Mouse (Mus musculus) megakaryocyte progenitor cell, adult 5-6 weeks (primary cell): ENCODE data around the gene Btnl10. TPM values are rescaled to one million over a fixed set of nuclear protein-coding genes. Genes with fewer than 3 reads are reported as not detected.

Source experiments
- ATAC-seq: replicated peaks from 2 replicates; pipeline ENCODE4 v1.8.0; 2016; ENCODE audit warnings: mild to moderate bottlenecking, moderate TSS enrichment, inconsistent platforms; ENCODE audit not compliant: poor library complexity
- total RNA-seq, 2 experiments: library from RNA; stranded (forward) in 1 of 2; stranded (reverse) in 1 of 2; fragments of 157-497, 149-512 nt in 1 of 2; fragments of 200-1000 nt in 1 of 2; gene quantifications; 2 replicates each; pipeline versions ENCODE4 v1.2.3 to v1.2.4; 2015 to 2017

Gene Btnl10
- total RNA-seq (2015) (1.4 and 1.5 TPM in 2 replicates), total RNA-seq (2017) (1.8 and 1.9 TPM in 2 replicates)

DNA sequence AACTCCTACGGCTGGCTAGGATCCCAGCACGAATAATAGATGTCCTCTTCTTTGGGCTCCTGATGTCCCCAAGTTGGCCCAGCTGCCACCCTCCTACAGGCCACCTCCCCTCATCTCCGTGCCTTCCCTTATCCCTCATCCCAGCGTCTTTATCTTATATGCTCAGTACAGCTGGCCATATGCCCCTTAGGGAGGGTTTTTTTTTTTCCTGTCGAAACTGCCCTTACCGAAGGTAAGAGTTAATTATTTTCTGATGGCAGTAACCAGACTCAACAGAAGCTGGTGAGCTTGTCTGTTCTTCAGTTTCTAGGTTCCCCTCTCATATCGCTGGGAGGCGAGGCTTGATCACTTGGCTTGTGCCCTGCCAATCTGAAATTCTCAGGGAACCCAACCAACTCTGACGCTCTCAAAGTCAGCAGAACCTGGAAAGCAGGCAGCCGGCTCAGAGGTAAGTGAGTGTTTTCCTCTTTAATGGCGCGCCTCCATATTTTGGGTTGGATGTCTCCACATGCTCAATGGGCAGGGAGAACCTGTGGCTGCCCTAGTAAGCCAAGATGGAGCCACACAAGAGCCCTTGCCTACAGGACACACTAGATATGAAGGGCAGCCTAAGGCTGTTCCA is at the start of gene Btnl10:
Gene Btnl10, plus strand, starts transcription at position 164 of the 622 bp plus-strand sequence.
- peak; percentile 75 for ATAC-seq

DNA sequence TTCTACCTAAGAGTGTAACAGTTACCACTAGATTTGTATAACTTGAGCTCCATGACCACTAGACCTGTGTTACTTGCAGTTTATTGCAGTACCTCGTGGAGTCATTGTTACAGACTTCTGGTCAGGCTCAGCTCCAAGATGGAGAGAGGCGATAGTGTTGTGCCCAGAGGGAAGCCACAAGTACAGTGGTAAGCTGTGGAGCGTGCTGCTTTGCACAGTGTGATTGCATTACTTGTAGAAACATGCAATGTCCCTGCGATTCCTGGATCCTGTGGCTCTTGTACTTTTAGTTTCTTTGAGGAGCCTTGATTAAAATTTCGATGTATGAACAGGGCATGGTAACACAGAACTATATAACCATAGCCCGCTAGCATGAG is 49.8 kb upstream of the Btnl10 start:
- ATAC-seq, result peak; percentile 14; the same call in 1 of the 2 replicates

DNA sequence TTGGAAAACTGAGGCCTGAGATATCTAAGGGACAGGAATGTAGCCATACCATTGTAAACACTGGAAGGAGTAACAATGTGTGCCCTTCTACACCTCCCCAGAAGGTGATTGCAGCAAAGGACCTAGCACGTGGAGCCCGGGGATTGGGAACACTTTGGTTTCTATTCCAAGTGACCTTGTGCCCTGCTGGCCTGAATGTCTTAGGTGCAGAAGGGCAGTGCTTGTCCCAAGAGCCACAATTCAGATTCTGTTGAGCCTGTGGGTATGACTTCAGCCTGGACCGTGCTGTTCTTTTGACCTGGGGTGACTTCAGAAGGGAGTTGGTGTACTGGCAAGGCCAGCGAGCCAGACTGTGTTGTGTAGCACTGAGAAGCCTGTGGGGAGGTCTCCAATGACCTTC is 46.7 kb upstream of the Btnl10 start:
- ATAC-seq, result no peak

DNA sequence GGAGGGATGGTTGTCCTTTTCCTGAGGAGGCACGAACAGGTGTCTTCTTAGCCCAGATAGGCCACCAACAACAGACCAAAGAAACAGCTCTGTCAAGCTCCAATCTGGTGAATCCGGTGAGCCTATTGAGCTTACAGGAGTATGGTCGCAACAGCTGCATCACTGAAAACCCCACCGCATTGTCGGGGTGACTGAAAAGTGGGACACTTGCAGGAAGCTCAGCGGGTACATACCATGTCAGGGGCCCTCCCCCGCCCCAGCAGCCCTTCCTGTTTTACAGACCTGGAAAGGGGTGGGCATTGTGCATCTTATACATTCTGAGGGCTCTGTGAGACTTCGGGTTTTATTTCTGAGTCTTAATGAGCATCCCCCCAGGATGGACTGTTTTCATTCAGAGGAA is 34.0 kb upstream of the Btnl10 start:
- ATAC-seq, result 0 out of 2 replicates have a peak, but pooled peaks have one; percentile 20

DNA sequence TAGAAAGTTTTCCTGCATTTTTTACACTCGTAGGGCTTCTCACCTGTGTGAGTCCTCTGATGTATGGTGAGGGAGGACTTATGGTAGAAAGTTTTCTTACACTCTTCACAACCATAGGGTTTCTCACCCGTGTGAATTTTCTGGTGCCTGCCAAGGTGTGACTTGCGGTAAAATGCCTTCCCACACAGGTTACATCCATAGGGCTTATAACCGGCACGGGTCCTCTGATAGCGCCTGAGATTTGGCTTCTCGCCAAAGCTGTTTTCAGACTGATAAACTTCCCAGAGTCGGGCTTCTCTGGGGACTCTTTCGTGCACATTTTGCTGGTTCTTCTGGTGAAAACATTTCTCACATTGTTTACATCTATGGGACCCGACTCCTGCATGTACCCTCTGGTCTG is 27.2 kb upstream of the Btnl10 start:
- no peak for ATAC-seq

DNA sequence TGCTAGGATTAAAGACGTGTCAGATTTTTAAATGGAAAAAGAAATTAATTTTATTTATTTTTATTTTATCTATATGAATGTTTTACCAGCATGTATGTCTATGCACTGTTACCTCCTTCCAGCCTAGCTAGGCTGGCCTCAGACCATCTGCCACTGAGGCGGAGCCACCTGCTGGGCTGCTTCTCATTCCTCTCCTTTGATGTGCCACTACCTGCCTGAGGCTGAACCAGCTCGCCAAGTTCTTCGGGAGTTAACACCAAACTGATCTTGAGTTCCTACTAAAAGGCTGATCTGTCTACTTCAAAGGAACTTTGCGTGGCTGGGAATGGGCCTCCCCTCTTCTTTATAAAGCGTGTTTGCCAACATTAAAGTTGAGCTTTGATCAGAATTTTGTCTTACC is 23.3 kb upstream of the Btnl10 start:
- ATAC-seq, result no peak

DNA sequence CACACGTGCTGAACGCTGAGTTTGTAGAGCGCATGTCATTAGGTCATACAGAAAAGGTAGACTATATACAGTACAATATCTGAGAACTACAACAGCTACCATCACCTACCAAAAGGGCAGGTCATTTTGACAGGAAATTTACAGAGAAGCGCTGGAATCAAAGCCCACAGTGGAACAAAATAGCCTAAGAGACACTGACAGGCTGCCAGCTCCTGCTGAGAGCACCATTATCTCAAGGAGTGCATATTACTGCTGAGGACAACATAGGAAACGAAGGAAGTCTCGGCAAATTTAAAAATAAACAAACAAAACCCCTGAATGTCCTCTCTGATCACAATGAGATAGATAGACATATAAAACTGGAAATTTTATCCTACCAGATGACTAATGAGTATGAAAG is 20.2 kb upstream of the Btnl10 start:
- no peak for ATAC-seq

DNA sequence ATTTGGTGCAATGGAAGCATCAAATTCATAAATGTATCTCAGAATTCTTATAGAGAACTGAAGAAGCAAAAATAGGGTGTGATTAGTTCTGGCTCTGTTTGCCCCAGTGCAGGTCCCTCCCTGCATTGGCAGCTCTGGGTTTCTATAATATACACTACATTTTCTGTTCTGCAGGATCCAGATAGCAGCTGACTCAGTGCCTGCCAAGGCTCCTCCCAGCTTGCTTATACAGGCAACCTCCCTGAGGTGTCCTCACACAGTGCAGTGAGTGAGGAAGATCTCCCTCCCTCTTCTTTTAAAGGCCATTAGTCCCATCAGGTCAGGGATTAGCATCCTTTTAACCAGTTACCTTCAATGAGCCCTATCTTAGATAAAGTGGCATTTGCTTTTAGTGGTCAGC is 16.6 kb upstream of the Btnl10 start:
- ATAC-seq, result peak; percentile 33; the same call in 1 of the 2 replicates

DNA sequence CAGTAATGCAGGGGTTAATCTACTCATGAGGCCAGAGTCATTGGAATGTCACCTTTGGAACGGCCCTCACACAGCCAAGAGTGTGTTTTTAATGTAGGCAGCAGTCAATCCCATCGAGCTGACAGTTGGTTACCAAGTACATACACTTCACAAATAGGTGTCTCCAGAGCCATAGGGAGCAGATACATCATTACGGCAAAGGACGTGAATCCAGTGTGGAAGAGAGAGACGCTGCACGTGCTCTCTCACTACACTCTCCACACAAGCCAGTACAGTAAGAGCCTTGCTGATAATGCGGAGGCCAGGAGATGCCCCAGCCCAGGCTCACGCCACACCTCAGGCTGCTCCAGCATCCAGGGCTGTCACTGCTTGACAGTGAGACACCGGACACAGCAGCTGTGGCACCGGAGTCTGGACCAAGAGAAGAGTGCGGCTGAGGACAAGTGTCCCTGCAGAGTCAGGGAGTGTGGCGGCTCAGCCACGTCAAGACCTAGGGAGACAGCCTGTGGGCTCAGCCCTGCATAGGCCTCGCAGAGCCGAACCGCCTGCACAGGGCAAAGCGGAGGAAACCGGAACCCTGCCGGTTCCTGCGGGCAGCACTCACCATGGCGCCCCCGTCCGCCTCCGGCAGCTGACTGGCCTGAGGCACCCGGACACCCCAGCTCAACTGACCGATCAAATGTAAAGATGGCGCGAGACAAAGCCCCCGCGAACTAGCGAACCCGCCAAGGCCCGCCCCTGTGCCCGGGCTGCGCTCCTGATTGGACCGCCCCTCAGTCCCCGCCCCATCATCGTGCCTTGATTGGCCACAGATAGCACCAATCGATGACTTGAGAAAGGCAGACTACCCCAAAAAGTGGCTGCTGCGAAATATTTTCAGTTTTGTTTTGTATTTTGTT is 13.9 kb upstream of the Btnl10 start, which contains the start of gene Zfp39:
Gene Zfp39, minus strand, starts transcription at position 715 of the 899 bp plus-strand sequence.
- peak; percentile 92 for ATAC-seq

DNA sequence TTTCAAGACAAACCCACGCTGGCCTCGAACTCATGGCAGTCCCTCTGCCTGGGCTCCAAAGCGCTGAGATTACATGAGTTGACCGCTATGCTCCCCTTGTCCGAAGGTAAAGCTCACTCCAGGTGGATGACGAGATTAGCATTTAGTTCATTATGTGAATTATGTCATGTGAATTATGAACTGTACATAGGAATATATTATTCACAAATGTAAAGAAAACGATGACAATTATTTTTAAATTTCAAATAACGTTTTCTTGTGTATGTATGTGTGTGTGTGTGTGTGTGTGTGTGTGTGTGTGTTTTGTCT is 13.3 kb upstream of the Btnl10 start:
- ATAC-seq, result no peak

DNA sequence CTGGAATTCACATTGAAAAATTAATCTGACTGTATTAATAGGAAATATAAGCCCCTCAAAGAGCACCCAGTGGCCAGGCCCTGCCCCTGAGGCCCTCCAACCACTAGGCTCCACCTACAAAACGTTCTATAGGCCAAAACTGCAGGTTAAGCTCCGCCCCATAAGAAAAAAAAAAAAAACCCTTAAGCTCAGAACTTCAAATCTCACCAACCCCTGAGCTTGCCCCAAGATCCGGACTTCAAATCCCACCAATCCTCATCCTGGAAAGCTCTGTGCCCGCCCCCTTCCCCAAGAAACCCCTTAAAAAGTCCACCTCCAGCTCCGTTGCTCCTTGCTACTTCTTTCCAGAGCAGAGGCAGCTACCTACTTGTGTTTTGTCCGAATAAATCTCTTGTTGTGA is 12.9 kb upstream of the Btnl10 start:
- peak; percentile 43 for ATAC-seq

DNA sequence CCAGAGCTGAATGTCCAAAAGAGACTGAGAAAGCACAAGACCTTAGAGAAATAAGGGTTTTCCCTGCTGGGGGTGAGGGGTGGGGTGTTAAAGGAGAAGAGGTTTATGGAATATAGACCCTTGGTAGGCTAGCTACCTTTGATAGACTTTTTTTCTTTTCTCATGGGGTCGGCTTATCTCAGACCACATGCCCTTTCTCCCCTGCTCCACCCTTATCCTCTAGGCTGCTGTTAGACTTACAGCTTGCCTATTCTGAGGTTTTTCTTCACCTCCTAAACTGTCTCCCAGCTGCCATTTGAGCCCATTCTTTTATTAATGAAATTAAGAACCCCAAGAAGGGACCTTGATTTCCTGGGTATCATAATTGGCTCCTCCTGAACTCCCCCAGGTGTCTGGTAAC is 3.9 kb upstream of the Btnl10 start:
- peak; percentile 26; the same call in 1 of the 2 replicates for ATAC-seq

DNA sequence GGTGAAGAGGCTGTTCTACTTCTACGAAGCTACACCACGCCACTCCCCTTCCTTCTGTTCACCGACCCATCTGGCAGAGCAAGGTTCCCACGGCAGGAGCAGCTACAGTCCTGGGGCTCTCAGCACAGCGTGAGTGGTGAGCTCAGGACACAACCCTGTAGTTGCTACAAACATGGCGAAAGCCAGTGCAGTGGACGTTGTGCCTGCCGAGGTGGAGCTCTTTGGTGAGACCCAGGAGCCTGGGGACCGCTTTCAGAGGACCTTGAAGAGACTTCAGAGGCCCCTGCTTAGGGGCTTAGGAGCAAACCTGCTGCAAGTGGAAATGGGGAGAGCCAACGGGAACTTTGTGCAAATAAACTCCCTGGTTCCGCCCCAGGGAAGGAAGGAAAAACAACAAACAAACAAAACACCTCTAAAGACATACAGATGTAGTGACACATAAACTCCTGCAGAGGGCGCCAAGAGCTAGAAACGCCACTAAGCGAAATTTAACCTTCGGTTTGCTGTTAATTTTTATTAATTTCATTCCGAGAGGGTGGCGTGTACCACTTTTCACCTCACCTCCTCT is 3.2 kb upstream of the Btnl10 start:
- peak; percentile 33 for ATAC-seq

DNA sequence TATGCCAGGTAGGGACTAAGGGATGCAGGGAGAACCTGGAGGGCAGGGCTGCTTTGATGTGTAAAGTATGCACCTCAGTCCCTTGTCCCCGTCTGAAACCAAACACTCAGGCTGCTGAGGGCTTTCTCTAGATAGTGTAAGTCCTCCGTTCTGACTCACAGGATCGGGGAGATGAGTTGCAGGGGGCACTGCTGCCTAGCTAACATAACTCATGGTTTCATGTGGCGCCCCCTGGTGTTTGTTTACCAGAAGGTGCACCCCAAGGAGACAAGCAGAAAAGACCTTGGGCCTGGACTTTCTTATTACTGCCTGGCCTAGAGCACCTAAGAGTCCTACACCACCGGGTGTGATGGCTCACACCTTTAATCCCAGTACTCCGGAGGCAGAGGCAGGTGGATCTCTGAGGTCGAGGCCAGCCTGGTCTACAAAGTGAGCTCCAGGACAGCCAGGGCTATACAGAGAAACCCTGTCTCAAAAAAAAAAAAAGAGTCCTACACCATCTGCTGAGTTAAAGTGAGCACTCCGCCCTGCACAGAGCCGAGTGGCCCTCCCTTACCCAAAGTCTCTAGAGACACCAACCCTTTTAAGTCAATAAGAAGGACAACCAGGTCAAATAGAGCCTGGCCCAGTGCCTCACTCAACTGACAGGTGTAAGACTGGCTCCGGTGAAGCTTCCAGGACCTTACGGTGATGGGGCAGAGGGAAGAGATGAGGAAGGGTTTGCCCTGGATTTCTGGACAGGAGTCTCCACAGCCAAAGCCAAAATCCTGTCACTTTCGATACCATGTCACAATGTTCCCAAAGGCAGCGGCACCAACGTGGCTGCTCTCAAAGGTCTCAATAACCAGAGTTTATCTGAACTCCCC is 596 bp upstream of the Btnl10 start:
- ATAC-seq, result peak; percentile 59

DNA sequence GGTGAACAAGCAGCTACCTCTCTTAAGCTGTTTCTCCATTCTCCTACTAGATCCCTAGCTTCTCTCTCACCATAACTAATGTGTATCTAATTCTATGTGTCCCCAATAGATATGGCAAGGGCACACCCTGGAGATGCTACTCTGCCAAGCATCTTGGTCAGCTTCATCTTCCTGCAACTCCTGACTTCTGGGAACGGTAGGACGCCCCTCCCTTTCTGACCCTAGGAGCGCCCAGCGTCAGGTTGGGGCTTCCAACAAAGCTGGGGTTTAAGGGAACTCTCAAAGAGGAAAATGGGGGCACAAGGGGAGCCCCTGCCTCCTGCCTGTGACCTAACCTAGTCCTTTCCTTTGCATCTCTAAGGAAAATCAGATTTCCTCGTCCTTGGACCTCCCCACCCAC is 1.1 kb downstream of the Btnl10 start:
- no peak for ATAC-seq

DNA sequence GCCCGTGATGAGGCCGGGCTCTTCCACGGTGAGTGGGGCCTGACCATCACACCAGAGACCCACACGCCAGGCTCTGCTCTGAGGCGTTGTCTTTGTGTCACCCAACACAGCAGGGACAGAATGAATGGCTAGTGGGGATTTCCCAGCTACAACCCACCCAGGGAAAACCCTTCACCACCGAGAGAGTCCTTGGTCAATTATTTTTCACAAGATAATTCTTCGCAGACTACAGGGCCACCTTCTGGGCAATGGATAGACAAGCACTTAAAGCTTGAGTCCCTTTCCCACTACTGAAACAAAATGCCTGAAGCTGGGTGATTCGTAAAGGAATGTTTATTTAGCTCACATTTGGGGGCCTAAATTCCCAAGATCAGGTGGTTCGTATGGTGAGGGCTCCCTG is 4.7 kb downstream of the Btnl10 start:
- no peak for ATAC-seq

DNA sequence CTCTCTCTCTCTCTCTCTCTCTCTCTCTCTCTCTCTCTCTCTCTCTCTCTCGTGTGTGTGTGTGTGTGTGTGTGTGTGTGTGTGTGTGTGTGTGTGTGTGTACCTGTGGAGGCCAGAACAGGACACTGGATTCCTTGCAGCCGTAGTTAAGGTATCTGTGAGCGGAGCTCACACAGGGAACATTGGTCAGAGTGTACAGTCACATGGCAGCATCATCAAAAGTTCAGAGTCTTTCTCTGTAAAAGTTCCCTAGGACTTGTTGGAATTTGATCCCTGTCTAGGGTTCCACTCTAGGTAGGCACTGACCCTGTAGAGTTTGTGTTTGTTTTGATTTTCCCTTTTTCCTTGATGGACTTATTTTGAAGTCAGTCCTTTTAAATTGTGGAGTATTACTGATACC is 8.9 kb downstream of the Btnl10 start:
- ATAC-seq, result no peak

DNA sequence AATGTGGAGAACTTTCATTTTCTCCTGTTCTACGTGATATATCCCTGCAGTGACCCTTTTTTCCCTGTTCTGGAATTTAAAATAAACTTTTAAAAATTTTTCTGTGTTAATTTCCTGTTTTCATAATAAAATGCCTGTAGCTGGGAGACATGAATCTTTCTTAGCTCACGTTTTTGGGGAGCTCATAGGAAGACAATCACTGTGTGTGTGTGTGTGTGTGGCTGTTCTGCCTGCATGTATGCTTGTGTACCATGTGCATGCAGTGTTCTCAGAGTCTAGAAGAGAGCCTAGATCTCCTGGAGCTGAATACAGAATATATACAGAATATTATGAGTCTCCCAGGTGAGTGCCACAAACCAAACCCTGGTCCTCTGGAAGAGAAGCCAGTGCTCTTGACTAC is 9.3 kb downstream of the Btnl10 start:
- no peak for ATAC-seq

DNA sequence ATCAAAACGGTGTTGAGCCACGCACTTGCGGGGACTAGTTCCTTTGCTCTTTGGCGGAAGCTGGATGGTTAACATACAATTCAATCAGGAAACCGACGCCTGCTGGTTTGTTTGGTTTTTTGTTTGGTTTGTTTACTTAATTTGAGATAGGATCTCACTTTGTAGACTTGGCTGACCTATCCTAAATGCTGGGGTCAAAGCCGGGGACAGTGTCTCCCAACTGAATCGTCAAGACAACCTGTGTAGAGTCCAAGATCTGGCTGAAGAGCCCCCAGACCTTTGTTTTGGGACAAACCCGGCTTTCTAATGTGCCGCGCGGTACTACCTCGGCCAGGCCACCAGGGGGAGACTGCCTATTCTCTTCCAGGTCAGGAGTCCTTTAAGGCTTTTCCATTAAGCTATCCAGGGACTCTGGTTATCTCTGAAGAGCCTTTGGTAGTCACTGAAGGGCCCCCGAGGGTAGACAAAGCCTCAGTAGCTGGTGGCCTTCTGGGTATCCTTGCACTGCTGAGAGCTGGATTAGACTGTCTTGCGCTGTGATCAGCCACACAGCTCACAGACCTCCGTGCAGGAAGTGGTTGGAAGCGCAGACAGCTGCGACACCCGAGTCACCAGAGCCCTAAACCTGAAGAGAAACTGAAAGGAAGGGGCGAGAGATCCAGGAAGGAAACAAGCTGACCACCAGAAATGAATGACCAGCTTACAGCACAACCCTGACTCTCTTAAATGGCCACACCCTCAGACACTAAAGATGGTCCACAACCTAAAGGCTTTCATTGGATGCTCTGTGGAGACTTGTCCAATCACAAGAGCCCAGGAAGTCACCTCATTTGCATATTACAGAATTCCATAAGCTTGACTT is 10.3 kb downstream of the Btnl10 start:
- peak; percentile 76 for ATAC-seq

DNA sequence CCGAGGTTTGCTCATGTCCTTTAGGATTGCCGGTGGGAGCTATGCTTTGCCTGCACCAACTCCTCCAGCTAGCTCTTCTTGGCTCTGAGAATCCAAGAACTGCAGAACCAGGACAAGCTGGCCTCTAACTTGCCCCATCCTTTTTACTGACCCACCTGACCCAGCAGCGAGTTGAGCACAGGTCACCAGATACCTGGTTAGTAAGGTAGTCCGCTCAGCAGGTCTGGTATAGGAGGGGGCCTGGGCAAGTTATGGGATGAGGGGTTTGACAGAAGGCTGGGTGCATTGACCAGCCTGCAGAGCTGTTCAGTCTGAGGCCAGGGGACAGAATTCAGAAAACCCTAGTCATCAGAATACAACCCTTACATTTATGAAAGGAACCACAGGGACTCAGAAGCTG is 11.3 kb downstream of the Btnl10 start:
- ATAC-seq, result no peak
